Mouse (Mus musculus): ENCODE results near the gene Rexo1.

Gene Rexo1

DNA sequence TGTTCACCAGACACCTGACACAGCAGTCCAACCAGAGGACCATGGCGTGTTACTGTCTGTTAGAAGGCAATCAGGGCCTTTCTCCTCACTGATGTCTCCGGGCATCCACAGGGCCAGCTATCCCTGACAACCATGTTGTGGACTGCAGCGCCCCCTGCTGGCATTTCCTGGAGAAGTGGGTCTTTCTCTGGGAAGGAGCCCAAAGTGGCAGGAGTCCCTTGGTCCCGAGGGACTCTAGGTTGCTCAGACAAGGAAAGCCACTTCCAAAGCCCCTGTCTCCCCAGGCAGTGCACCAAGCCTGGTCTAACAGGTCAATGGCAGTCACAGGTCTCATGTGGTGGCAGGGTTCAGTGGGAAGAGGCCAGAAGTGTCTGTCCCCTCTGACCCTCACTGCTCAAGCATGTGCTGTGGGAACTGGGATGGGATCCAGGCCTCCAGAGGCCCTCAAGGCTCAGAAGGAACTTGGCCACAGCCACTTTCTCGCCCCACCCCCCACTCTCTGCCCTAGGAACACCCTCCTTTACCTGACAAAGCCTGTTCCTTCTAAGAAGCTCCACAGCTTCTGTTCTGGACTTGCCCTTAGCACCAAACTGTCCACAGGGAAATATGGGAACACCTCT is 3.9 kb downstream of the Rexo1 start:
- DNase-seq (ENCODE audit: low read depth, low spot score): peak; percentile 68

DNA sequence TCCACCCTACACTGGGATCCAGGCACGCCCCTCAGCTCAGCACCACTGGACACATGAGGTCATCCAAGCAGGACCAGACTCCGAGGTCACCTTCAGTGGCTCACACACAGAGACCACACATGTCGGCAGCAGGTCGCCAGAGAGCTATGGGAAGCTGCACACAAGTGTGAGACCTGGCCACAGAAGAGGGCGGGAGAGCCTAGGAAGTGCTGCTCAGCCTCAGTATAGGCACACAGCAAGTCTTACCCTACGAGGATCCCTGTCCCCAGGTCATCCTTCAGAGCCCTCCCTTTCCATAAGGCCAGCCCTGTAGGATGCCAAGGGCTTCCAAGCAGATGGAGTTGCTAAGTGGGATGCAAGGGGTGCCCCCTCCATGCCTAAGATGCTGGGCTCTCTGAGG is 7.4 kb downstream of the Rexo1 start:
- DNase-seq (ENCODE audit: low read depth, low spot score): no peak

DNA sequence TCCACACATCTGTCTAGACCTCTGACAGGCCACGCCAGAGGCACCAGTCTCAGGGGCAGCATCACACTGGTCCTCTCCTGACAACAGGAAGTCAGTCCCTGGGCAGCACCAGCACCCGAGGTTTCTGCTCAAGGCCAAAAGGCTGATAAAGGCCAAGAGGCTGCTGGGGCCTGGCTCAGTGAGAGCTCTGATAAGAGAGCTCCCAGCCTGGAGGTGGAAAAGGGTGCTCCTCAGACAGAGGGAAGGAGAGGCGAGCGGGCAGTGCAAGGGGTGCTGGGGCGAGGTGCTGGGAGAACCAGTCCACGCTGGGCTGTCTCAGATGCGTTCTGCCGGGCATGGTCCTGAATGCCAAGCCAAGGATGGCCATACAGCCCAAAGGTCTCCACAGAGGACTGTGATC is 7.8 kb downstream of the Rexo1 start:
- DNase-seq (ENCODE audit: low read depth, low spot score): no peak

DNA sequence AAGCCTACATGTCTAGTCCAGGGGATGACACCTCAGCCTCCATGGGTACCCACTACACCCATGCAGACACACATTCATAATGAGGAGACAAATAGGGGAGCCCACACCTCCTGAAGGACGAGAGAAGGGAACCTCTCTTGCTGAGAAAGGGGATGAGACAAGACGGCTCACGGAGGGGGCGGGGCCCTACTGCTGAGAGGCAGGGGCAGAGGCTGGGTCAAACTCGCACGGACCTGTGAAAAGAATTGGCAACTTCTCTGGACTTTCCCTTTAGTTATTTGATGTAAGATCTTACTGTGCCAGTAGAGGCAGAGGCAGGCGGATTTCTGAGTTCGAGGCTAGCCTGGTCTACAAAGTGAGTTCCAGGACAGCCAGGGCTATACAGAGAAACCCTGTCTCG is 9.0 kb downstream of the Rexo1 start:
- DNase-seq (ENCODE audit: low read depth, low spot score): no peak

DNA sequence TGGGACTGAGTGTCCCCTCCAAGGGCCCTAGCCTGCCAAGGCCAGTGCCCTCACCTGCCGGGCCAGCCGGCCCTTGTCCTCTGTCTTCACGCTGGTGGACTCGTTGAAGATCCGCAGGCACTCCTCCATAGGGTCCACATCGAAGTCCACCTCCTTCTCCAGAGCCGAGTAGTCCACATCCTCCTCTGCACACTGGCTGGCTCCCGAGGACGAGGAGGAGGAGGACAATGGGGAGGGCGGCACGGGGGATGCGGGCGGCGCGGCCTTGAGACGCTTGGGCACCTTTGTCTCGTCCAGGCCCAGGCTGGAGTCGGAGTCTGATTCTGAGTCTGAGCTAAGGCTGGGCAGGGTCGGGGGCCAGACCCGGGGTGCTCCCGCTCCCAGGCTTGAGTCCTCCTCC is 12.1 kb downstream of the Rexo1 start:
- no peak for DNase-seq (ENCODE audit: low read depth, low spot score)

DNA sequence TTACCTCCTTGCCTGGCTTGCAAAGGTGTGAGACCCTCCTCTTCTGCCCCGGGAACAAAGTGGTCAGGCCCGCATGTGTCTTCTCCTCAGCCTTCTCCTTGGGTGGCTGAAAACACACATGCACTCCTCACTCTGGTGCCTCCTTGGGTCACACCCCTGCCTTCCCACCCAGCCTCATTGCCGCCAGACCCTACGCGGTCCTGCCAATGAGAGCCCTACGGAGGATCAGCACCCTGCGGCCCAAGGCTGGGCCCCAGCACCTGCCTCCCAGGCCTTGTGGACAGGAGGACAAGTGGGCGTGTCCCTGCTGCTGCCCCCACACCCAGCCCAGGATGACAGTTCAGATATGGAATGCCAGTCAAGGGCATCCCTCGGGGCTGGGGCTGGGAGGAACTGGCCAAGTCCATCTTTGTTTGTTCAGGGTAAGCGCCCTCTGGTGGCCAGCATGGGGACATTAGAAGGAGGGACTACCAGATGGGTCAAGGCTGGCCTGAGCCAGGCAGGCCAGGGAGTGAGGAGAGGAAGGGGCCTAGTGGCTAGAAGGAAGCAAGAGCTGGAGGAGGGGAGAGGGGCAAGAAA is 12.8 kb downstream of the Rexo1 start:
- DNase-seq (ENCODE audit: low read depth, low spot score): peak; percentile 59

DNA sequence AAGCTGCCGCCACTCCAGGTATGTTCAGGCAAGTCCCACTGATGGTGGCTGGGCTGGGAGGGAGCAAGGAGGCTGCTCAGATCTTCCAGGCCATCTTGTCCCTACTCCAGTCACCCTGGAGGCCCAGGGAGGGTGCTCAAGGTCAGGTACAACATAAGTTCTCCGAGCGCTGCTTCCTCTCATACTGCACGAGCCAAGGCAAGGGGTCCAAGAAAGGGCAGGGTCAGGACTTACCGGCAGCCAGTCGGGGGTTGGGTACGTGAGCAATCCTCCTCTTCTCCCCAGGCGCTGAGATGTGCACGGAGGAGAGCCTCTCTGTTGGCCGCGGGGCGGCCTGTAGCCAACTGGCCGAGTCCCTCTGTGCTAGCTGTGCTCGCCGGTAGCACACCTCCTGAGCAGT is 13.8 kb downstream of the Rexo1 start:
- DNase-seq (ENCODE audit: low read depth, low spot score): no peak

DNA sequence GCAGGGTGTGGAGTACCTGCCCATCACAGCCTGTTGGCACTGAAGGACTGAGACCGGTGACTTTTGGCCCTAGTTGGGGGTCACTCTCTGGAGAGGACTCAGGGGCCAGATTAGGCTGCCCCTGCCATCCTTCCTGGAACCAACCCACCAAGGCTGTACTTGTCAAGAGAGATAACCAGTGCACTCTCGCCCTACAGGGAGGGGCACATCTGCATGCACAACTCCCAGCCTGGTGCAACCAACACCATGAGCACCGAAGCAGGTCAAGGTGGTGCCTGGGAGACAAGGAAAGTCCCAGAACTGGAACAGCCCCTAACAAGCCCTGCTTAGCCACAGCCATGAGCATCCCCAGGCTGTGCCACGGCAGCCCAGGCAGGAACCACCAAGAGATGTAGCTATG is 14.4 kb downstream of the Rexo1 start:
- no peak for DNase-seq (ENCODE audit: low read depth, low spot score)

DNA sequence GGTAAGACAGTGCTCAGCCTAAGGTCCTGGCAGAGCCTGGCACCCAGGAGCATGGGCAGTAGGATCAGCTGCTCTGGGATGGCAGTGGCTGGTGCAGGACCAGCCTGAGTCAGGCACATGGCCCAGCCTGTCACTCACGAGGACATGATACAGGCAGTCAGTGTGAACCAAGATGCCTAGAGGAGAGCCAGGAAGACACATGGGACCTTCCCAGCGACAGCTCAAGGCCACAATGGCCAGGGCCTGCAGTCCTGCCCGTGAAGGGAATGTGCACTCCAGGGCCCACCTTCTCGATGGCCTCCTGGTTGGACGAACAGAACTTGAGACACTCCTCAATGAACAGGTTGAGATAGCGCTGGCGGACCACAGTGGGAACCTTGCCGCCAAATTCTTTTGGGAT is 15.8 kb downstream of the Rexo1 start:
- DNase-seq (ENCODE audit: low read depth, low spot score): no peak

DNA sequence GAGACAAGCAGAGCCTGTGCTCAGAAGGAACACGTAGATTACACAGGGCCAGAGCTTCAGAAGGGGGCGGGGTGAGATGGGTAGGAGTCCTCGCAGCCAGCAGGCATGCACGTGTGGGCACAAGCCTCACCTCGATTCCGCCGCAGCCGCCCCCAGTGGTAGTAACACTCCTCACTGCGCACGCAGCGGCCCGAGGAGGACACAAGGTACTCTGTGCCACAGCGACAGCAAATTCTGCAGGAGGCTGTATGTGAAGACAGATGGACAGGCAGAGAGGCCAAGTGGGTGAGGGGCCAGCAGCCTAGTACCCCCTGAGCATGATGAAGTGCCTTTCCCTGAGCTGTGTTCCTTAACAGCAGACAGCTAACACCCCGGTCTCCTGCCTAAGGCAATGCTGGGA is 17.5 kb downstream of the Rexo1 start:
- no peak for DNase-seq (ENCODE audit: low read depth, low spot score)

DNA sequence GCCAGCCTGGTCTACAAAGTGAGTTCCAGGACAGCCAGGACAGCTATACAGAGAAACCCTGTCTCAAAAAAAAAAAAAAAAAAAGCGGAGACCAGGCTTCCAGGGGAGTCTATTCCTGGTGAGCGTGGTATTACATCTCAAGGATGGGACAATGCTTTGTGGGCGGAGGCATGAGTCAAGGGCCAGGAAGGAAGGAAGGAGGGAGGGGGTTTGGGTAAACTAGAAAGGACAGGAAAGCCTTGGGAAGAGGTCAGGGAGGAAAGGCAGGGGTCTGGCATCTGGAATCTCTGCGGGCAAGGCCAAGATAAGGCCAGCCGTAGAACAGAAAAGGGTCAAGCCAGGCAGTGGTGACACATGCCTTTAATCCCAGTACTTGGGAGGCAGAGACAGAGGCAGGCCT is 21.9 kb downstream of the Rexo1 start:
- DNase-seq (ENCODE audit: low read depth, low spot score): no peak

DNA sequence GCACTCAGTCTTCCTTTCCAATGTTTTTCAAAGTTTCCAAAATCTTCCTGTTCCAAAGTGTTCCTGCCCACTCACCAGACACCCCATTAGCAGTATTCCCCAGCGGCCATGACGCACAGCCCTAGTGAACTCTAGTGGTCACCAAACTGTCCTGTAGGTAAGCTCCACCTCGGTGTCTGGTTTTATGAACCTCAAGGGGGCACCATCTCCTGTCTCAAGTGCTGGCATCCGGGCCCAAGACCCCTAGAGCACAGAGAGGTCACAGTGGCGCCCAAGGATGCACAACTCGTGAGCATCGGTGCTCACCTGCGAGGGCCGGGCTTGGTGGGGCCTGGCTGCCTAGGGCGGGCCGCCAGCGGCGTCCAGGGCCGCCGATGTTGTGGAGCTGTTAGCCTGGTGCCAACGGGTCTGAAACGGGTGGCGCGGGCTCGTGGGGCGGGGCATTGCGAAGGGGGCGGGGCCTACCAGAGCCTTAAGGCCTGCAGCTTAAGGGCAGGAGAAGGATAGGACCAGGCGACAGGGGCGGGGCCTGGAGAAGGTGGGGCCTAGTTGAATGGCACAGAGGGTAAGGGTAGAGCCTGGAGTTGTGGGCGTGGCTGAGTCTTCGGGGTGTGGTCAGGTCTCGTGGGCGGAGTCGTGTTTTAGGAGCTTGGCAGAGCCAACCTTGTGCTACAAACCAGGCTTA is 22.5 kb downstream of the Rexo1 start, which contains the start of gene Atp8b3:
Gene Atp8b3 (minus strand): TSS at position 415 of the 685 bp plus-strand sequence.
- peak; percentile 44 for DNase-seq (ENCODE audit: low read depth, low spot score)

DNA sequence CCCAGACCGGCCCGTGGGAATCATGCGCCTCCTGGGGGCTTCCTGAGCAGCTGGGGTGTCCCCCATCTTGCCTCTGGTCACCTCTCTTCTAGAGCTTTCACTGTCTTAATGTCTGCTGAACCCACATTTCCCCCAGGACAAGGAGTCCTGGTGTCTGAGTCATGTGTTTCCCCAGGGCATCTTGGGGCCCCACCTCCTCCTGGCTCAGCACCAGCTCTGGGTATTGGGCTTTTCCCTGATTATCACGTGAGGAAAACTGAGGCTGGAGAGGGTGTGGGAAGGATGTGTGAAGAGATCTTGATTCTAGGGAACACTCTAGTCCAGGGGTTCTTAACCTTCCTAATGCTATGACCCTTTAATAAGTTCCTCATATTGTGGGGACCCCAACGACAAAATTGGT is 23.2 kb downstream of the Rexo1 start:
- no peak for DNase-seq (ENCODE audit: low read depth, low spot score)

DNA sequence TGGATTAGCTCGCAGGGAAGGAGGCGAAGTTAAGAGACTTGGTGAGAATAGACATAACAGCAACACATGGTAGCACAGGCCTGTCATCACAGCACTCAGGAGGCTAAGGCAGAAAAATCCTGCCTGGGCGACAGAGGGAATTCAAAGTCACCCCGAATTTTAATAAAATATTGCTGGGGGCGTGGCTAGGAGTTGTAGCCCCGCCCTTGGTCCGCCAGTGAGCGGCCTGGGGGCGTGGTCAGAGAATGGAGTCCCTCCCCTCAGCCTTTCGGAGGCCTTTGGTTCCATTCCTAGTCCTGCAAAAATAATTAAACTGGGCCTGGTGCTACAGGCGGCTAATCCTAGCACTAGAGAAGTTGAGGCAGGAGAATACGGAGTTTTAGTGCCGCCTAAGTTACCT is 25.6 kb downstream of the Rexo1 start:
- DNase-seq (ENCODE audit: low read depth, low spot score): no peak

DNA sequence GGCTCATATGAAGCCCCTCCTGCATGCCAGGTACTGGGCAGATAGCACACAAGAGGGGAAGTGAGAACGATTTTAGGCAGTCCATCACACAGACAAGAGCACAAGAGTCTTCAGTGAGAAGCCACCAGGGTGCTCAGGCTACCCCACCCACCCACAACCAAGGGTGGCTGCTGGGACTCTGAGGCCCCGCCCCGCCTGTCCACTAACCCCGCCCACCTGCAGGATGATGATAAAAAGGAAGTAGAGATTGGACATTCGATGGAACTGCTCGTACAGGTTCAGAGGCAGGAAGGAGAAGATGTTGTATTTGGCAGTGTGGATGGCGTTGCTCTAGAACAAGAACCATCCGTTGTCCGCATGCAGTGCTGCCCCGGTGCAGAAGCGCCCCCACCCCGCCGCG is 26.3 kb downstream of the Rexo1 start:
- no peak for DNase-seq (ENCODE audit: low read depth, low spot score)

DNA sequence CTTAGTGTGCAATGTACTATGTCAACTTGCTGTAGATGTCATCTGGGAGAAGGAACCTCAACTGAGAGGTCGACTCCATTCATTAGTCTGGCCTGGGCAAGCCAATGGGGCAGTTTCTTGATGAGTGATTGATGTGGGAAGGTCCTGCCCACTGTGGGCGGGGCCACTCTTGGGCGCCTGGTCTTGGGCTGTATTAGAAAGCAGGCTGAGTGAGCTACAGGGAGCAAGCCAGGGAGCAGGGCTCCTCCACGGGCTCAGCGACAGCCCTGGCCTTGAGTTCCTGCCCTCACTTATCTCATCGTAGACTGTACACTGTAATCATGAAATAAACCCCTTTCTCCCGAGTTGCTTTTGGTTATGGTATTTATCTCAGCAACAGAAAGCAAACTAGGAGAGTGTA is 27.7 kb downstream of the Rexo1 start:
- DNase-seq (ENCODE audit: low read depth, low spot score): no peak

DNA sequence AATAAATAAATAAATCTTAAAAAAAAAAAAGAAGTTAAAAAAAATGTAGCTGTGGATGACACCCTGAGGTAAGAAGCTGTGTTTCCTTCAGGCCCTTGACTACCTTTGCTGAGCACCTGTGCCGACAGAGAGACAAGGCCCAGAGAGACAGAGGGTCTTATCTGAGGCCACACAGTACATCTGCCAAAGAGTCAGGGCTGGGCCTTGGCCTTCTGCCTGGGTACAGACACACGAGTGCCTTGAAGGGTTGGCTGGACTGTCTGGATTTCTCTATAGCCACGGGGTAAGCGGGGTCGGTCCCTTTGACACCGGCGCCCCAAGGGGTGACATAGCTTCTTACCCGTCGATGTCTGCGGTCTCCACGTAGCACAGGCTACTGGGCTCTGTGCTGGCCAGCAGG is 28.6 kb downstream of the Rexo1 start:
- no peak for DNase-seq (ENCODE audit: low read depth, low spot score)

DNA sequence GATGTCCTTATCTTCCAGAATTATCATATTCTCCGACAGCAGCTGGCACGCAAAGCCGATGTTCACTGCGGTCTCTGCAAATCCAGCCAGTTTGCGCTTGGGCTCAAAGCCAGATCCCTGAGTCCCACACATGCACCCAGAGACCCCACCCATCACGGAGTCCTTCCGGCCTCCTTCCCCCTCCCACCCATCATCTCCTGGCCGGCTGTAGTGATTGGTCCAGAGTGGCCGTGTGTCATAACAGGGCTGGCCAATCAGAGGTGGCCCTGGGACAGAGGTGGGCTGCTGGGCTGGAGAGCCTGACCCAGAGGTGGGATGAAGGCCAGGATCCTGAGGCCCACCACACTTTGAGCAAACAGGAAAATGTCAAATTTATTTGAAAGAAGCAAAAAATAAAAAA is 35.2 kb downstream of the Rexo1 start:
- peak; percentile 43 for DNase-seq (ENCODE audit: low read depth, low spot score)

DNA sequence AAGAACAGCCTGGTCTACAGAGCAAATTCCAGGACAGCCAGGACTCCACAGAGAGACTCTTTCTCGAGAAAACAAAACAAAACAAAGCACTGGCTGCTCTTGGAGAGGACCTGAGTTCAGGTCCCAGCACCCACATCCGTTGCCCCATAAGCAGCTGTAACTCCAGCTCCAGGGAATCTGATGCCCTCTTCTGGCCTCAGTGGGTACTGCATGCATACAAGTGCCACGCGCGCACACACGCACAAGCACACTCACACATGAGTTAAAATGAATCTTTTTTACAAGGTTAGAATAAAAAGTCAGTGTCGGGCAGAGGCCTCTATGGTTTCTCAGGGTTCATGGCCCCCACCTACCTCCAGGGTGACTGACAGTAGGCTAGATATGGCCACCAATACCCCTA is 38.1 kb downstream of the Rexo1 start:
- no peak for DNase-seq (ENCODE audit: low read depth, low spot score)

DNA sequence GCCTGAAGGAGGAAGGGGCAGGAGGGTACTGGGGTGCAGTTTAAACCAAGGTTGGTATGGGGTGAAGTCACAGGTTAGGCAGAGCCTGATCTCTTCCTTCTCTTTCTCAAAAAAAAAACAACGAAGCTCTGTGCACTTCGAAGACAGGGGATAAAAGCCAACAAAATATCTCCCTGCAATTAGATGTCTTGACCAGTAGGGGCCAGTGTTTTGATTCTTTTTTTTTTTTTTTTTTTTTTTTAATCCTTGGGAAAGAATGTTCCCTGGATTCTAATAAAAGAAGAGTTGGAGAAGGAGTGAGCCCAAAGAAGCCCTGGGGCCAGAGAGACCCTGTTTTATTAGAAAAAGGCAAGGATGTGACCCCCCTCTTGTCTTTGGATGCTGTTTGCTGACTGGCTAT is 42.1 kb downstream of the Rexo1 start:
- no peak for DNase-seq (ENCODE audit: low read depth, low spot score)

DNA sequence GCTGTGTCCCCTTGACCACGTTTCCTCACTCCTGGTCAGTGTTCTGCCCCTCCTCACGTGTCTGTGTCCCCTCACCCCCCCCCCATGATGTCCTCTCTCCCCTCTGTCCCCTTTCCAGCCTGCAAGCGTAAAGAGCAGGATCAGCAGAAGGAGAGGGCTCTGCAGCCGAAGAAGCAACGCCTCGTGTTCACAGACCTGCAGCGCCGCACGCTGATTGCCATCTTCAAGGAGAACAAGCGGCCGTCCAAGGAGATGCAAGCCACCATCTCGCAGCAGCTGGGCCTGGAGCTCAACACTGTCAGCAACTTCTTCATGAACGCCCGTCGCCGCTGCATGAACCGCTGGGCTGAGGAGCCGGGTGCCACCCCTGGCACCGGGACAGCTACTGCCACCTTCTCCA is 47.6 kb downstream of the Rexo1 start:
- no peak for DNase-seq (ENCODE audit: low read depth, low spot score)

DNA sequence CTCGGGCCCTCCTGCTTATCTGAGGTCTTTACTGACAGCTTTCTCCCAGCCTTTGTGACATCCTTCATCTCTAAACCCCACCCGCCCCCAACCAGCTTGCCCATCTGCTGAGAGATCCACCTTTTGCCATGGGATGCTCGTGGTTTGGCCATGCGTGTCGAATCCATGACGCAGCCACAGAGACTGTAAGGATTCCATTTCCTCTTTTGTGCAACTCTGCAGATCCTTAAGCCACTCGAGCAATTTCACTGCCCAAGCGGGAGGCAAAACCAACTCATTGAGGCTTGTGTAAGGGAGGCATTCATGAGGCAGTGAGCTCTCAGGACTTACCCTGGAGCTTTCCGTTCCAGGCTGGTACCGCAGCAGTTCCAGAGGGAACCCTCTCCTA is 51.1 kb downstream of the Rexo1 start:
- DNase-seq (ENCODE audit: low read depth, low spot score): no peak

Measured in retina, postnatal 7 days (tissue).